Mouse (Mus musculus) heart, adult 8-10 months (tissue): ENCODE results near the gene Ttc39a. TPM values are rescaled to one million over a fixed set of nuclear protein-coding genes. Genes with fewer than 3 reads are reported as not detected.
A peak's percentile ranks its signal among the peaks of the same experiment; 100 is the strongest.

Experiments used
- DNase-seq: peaks from one replicate; pipeline ENCODE4 v3.0.0; 2022; ENCODE audit warnings: low spot score
- total RNA-seq, 4 experiments: library from RNA; stranded (reverse); gene quantifications; 2 replicates each; pipeline ENCODE4 v1.2.4; 2022

Ttc39a gene
- total RNA-seq, 4 experiments from 2014 or later, result 1.3 to 2.0 (median 1.7) TPM

DNA sequence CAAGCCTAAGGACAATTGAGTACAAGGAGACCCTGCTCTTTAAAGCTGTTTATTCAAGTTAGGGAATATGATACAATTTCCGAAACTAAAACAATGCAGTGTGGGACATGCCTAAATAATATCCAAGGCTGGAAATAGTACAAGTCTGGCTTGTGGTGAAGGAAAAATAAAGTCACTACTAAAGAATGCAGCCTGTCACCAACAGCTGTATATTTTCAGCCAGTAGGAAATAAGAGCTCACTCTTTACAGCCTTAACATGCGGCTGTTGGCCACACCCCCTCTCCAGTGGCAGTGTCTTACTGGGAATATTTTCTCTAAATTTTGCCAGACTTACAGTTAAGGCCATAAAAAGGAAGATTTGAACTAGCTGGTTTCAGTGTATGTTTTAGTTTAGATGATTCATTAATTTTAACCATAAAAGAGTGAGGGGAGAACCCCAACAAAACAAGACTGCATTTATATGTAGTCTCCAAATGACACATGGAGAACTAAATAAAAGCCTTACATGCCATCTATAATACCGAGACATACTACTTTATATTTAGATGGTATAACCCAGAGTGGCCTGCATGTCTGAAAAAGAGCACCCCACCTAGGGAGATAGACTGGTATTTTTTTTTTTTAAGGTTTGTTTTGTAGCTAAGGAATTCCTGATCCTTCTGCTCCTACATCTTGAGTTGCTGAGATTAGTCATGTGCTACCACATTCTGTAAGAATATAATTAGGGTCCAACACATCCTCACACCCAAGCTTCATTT is 54.2 kb downstream of the Ttc39a start:
- DNase-seq, result peak; percentile 81

DNA sequence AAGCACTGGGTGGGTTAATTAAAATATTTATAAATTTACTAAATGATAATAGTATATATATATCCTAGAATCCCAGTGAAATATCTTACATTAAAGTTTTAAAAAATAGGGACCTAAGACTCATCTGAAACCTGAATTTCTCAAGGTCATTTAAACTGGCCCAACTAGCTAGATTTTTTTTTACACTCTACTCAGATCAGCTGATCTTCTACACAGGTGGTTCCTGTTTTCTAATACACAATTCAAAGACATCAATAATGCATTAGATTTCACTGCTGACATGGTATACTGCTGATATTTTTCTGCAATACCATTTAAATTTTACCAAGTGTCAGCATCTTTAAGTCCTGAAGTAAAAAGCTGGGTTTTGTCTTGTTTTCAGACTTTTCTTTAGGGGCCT is 57.5 kb downstream of the Ttc39a start:
- no peak for DNase-seq

DNA sequence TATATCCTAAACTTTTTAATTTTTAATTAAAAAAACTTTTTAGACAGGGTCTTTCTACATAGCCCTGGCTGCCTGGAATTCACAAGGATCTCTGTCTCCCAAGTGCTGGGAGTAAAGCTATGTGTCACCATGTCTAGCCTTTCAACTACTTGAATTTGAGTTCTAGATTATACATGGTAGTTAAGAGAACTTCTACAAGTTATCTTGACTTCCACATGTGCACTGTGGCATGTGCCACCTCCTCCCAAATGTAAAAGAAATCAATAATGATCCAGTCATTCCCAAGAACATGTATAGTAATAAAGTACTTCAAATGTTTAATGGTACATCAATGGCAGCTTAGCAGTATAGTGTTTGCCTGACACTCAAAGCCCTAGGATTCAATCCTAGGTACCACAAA is 61.3 kb downstream of the Ttc39a start:
- no peak for DNase-seq

DNA sequence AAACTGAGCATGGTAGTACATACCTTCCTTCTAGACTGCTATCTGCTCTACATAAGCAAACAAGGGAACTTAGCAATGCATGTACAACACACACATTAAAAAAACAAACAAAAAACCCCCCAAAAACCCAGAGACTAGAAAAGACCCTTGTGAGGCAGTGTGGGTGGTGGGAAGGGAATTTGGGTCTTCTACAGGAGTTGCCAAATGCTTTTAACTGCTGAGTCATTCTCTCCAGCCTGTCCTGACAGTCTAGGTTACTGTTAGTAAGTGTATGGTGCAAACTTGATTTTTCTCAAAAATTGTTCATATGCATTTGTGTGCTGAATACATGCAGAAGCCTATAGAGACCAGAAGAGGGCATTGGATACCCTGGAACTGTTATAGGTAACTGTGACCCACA is 65.2 kb downstream of the Ttc39a start:
- no peak for DNase-seq

DNA sequence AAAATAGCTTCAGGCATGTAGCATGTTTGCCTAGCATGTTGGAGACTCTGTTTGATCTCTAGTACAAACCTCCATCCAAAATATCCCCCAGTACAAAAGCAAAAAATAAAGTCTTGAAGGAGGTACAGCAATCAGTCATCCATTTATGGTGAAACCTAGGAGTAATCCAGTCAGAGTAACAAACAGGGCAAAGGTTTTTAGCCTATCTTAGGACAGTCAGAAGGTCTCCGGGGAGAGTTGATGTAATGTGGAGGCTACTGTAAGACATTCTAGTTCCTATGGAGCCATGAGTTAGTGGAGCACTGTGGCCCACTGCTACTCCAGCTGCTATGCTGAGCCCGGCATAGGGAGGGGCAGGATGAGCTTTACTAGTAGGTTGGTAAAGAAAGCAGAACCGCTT is 66.1 kb downstream of the Ttc39a start:
- no peak for DNase-seq

DNA sequence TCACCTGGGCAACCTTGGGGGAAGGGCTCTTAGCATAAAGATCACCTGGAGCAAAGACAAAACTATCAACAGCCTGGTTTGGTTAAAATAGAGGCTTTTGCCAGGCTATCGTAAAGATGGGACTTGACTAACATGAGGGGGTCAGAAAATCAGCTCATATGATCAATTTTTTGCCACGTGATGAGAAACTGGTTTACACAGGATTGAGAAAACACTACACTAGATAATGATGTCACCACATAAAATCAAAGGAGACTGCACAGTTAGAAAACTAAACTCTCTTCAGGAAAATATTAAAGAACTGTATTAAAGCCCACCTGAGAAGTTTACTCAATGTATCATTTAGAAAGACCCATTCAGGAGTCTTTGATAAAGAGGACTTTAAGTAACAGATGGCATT is 68.7 kb downstream of the Ttc39a start:
- DNase-seq, result no peak

DNA sequence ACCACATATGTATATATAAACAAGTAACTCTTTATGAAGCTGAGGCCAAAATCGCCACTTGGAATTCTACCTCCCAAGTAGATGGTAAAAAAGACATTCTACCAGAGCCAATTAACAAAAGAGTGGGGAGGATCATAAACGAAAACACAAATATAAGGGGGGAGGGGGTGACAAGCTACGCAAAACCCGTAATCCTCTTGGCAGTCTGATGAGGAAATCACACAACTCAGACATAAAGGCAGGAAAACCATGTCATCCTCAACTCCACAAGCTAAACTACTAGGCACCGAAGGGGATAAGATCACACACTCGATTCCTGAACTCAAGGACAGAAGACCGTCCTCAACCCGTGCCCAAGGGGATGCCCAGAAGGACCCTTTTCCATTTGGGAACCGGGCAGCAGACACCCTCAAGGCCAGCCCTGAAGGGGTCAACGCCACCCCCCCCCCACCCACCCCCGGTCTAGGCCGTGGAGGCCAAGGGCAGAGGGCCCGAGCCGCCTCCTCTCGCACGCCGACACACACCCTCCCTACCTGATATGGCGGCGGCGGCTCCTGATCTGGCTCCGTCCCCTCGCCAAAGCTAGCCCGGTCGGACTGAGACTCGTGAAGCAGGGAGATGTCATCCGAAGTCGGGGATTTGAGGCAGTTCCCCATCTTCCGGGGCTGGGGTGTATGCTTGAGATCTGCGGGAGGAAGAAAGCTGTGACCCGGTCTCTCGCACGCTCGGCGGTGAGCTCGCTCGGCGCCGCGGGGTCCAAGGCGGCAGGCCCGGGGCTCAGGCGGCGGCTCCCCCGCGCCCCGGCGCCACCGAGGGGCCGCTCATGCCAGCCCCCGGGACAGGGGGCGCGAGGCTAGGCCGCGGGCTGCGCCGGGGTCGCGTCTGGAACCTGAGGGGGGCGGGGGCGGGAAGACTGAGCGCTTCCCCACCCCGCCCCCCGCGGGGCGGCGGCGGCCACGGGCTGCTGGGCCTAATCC is 69.4 kb downstream of the Ttc39a start:
- DNase-seq, result peak; percentile 45

DNA sequence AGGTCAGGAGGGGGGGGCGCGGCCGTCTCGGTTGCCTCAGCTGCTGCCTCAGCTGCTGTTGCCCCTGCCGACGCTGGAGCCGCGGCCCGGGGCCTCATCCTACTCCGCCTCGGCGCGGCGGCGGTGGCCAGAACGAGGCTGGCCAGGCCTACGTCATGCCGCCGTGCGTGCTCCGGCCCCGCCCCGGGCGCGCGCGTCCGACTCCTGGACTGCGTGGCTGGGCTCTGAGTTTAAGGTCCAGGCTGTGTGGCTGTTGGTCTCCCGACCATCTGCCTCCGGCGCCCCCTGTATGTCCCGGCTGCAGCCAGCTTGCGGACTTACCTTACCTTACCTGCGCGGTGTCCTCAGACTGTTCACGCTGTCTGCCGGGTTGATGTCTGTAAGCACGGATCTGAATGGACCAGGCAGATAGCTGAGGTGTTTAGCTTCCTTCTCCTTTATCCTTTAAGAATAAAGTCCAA is 70.2 kb downstream of the Ttc39a start:
- DNase-seq, result peak; percentile 87

DNA sequence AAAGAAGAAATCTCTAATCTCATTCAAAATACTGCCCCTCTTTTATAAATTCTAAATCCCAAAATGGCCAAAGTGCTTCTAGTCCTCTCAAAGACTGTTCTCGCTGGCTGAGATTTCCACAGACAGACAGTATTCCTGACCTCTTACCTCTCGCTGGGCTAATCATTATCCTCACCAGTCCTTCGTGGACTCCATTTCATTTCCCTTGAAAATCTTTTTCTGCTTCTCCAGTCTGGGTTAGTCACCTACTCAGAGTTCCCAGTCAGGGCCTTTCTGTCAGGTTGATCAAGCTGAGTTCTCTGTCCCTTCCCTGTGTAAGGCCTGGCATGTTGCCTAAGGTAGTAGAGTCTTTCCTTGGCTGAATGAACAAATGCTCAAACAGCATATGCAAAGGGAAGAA is 71.0 kb downstream of the Ttc39a start:
- DNase-seq, result no peak

DNA sequence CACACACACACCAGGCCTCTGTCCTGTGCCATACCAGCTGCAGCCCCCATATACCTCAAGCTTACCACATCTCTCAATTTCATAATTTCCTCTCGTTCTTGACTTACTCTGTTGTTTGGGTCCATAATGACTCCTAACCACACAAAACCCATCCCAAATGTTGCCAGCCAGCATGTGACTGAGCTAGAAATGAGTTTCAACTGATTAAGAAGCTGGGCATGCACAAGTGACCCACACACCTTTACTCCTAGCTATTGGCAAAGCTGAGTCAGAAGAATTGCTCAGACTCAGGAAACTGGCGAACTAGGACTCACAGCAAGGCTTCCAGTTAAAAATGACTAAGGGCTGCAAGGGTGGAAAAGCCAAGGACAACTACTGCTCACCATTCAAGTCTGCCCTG is 75.0 kb downstream of the Ttc39a start:
- no peak for DNase-seq

DNA sequence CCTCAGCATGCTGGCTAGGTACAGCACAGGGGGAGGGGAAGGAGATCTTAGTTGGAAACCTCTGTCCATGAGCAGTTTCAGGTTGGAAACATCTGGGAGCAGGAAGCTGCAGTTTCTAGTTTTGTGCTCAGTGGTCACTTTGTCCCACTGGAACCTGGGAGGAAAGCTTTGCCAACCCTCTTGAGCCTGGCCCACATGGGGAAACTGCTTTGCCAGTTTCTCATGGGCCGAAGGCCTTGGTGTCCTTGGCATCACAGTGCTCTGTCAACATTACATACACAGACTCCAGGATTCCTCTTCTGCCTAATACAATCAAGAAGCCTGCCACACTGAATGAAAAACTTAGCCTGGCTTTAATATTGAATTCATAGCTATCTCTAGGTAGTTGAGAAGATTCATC is 76.3 kb downstream of the Ttc39a start:
- no peak for DNase-seq

DNA sequence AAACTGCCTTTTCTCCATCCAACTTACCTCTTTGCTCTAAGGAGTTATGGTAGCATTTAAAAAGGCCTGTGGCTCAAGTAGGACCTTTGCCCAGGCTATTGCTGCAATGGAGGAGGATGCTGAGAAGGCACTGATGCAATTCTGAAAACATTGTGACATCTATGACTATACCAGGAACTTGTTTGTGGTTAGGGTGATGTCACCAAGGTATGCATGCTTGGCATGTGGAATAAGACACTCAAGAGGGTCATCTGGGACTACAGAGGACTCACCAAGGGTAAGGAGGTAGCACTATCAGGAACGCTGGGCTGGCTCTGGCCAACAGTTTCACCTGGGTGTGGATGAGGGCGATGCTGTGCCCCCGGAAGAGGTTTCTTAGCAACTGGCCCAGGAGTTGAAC is 78.2 kb downstream of the Ttc39a start, which contains the start of gene Rnf11:
Gene Rnf11, minus strand, starts transcription at position 108 of the 400 bp plus-strand sequence.
- no peak for DNase-seq

DNA sequence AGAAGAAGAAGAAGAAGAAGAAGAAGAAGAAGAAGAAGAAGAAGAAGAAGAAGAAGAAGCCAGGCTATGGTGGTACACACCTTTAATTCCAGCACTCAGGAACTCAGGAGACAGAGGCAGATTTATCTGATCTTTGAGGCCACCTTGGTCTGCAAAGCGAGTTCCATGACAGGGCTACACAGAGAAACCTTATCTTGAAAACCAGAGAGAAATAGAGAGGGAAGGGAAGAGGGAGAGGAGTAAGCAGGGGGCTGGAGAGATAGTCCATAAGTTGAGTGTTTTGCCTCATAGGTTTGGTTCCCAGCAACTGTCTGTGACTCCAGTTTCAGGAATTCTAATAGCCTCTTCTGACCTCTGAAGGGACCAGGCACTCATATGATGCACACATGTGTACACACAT is 82.4 kb downstream of the Ttc39a start:
- no peak for DNase-seq

DNA sequence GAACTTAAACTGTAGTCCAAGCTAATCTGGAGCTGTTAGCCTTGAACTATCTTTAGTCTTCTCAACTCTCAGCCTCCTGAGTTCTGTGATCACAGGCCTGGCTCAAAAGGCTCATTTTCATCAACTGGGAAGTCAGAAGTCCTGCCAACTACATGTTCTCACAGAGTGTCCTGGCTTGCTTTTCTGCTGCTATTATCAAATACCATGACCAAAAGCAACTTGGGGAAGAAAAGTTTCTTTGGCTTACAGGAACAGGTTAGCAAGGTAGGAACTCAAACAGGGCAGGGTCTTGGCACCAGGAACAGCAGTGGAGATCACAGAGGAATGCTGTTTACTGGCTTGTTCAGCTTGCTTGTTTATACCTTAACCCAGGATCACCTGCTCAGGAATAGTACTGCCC is 87.2 kb downstream of the Ttc39a start:
- peak; percentile 19 for DNase-seq

Other genes with a start within 250 kb of the Ttc39a start
- 100 to 1,000 TPM in 2 of 4 experiments, 10 to 100 TPM in 2; 85.9 to 105 (median 95.9) TPM for gene Osbpl9, start 204.4 kb upstream of the Ttc39a start, total RNA-seq
- not detected for gene Calr4, start 172.1 kb upstream of the Ttc39a start, total RNA-seq
- 10 to 100 TPM; 40.2 to 48.6 (median 44.1) TPM for gene Eps15, start 126.4 kb upstream of the Ttc39a start, total RNA-seq
- gene Rnf11, start 78.1 kb downstream of the Ttc39a start, total RNA-seq, result 100 to 1,000 TPM in 2 of 4 experiments, 10 to 100 TPM in 2; 83.1 to 110 (median 98.7) TPM
- gene 4930522H14Rik, start 124.7 kb downstream of the Ttc39a start, total RNA-seq, result not detected